Mouse (Mus musculus) ES-E14 (cell line): Measurements from ENCODE around the gene Zcchc17. TPM values are rescaled to one million over a fixed set of nuclear protein-coding genes. Genes with fewer than 3 reads are reported as not detected.
A peak's percentile ranks its signal among the peaks of the same experiment; 100 is the strongest.

ENCODE experiments used
- DNase-seq: peaks from one replicate; pipeline ENCODE4 v3.0.0-alpha.2; 2013; ENCODE audit warnings: low read depth, low spot score
- H3K27ac ChIP-seq: 2 replicates; pipeline ENCODE4 v1.5.1; 2012; ENCODE audit warnings: low read depth, mild to moderate bottlenecking, low read length, moderate library complexity, mixed read lengths; ENCODE audit not compliant: poor library complexity, insufficient read depth, severe bottlenecking
- H3K36me3 ChIP-seq: 2 replicates; pipeline ENCODE4 v1.6.1; 2012; ENCODE audit warnings: mild to moderate bottlenecking, low read length, moderate library complexity, mixed read lengths; ENCODE audit not compliant: control insufficient read depth, poor library complexity, insufficient read depth, severe bottlenecking
- H3K4me1 ChIP-seq, 2 experiments: fragments of 150-350 bp in 1 of 2; sonication (generic) in 1 of 2; 2 replicates each; pipeline ENCODE4 v1.6.1; 2012; ENCODE audit warnings: low read length in 2 of 2, mild to moderate bottlenecking in 1 of 2, mixed read lengths in 1 of 2; ENCODE audit not compliant: control insufficient read depth in 2 of 2, insufficient read depth in 2 of 2, poor library complexity in 1 of 2
- H3K4me3 ChIP-seq, 2 experiments: fragments of 150-350 bp in 1 of 2; sonication (generic) in 1 of 2; 2 replicates each; pipeline ENCODE4 v1.5.1; 2012; ENCODE audit warnings: low read length in 2 of 2, low read depth in 1 of 2, mild to moderate bottlenecking in 1 of 2, mixed read lengths in 1 of 2; ENCODE audit not compliant: insufficient read depth in 1 of 2, poor library complexity in 1 of 2, severe bottlenecking in 1 of 2
- H3K9ac ChIP-seq: 2 replicates; pipeline ENCODE4 v1.6.1; 2012; ENCODE audit warnings: low read depth, mild to moderate bottlenecking, low read length, mixed read lengths; ENCODE audit not compliant: poor library complexity, insufficient read depth, severe bottlenecking
- H3K9me3 ChIP-seq: fragments of 150-350 bp; sonication (generic); 2 replicates; pipeline ENCODE4 v1.6.1; 2012; ENCODE audit warnings: low read depth, mild to moderate bottlenecking, low read length; ENCODE audit not compliant: control insufficient read depth, insufficient read depth
- CHD2 ChIP-seq: IDR thresholded peaks from 2 replicates; pipeline ENCODE4 v1.6.1; 2014; ENCODE audit warnings: mild to moderate bottlenecking, low read depth, low read length, inconsistent platforms
- HCFC1 ChIP-seq: IDR thresholded peaks from 2 replicates; pipeline ENCODE4 v1.6.1; 2012; ENCODE audit warnings: low read length, inconsistent platforms, borderline replicate concordance; ENCODE audit not compliant: insufficient read depth
- MAFK ChIP-seq: IDR thresholded peaks from 2 replicates; pipeline ENCODE4 v1.6.1; 2014; ENCODE audit warnings: mild to moderate bottlenecking, low read depth, low read length, inconsistent platforms; ENCODE audit not compliant: insufficient read depth
- ZC3H11A ChIP-seq: IDR thresholded peaks from 2 replicates; pipeline ENCODE4 v1.6.1; 2012; ENCODE audit warnings: low read depth, mild to moderate bottlenecking, inconsistent platforms, low read length, borderline replicate concordance
- ZNF384 ChIP-seq: IDR thresholded peaks from 2 replicates; pipeline ENCODE4 v1.6.1; 2012; ENCODE audit warnings: low read depth, low read length, inconsistent platforms
- in situ Hi-C, 2 experiments: fragments of 600-800 bp; cut with MboI; formaldehyde crosslinking; loops; one replicate each; pipeline ENCODE4 v1.15.1; 2025; ENCODE audit warnings: low sequenced_read_pairs in 2 of 2, inconsistent platforms in 1 of 2; ENCODE audit not compliant: unreplicated experiment in 2 of 2
- total RNA-seq: library from RNA; depleted of rRNA; stranded (reverse); fragments of 300-350 nt; gene quantifications from 2 replicates; pipeline ENCODE4 v1.2.3, GENCODE M21; 2012

Zcchc17 gene
- total RNA-seq, 1 experiment, result 33.3 TPM

- no peak overlapping the region for H3K27ac ChIP-seq
- TF ChIP-seq ZNF384 (no peak), MAFK (no peak), HCFC1 (no peak), ZC3H11A (no peak), CHD2 (no peak)
- H3K4me3 ChIP-seq, result no peak overlapping the region
- H3K4me1 ChIP-seq, result peaks cover 0 to 5% of the 10 kb centered on the region in 2 experiments; a peak in 3 of 4 replicates
- H3K36me3 ChIP-seq, result no peaks in the 10 kb centered on the region
- H3K9me3 ChIP-seq, result no peaks in the 10 kb centered on the region
- no peak for DNase-seq
- no peak overlapping the region for H3K9ac ChIP-seq
- in situ Hi-C loops, result no loop called here
Measured at GRCm38 (mm10) chr4:130276573-130277176, 83.1 kb downstream of the Zcchc17 start.

- DNase-seq, result no peak
- 0 out of 2 replicates have a peak overlapping the region, but pooled peaks have one; percentile 7 for H3K9ac ChIP-seq
- no peak overlapping the region for H3K27ac ChIP-seq
Measured at GRCm38 (mm10) chr4:130275823-130276105, 84.0 kb downstream of the Zcchc17 start.

GRCm38 (mm10) chr4:130275016-130275822 is 84.5 kb downstream of the Zcchc17 start:
- no peak for TF ChIP-seq CHD2
- TF ChIP-seq ZC3H11A, result no peak
- TF ChIP-seq ZNF384, result no peak
- no peak for TF ChIP-seq MAFK
- TF ChIP-seq HCFC1, result no peak
- in situ Hi-C loops, result no loop called here
- Histone ChIP-seq H3K27ac (no peak overlapping the region), H3K4me1 (peaks cover 0 to 5% of the 10 kb centered on the region in 2 experiments; a peak in 3 of 4 replicates), H3K9ac (peak overlapping the region; percentile 69), H3K9me3 (no peaks in the 10 kb centered on the region), H3K4me3 (peak overlapping the region; percentile 82 to 92), H3K36me3 (no peaks in the 10 kb centered on the region)
- no peak for DNase-seq

More at GRCm38 (mm10) chr4:130275823-130276105, 84.0 kb downstream of the Zcchc17 start:
- Histone ChIP-seq H3K4me3 (peak overlapping the region; percentile 82 to 92), H3K9me3 (no peaks in the 10 kb centered on the region), H3K36me3 (no peaks in the 10 kb centered on the region), H3K4me1 (peaks cover 0 to 5% of the 10 kb centered on the region in 2 experiments; a peak in 3 of 4 replicates)
- TF ChIP-seq HCFC1 (no peak), CHD2 (no peak), ZC3H11A (no peak), ZNF384 (no peak)
- in situ Hi-C loops, result no loop called here

- no peaks in the 10 kb centered on the region for H3K36me3 ChIP-seq
- H3K9me3 ChIP-seq, result no peaks in the 10 kb centered on the region
- H3K9ac ChIP-seq, result peak overlapping the region; percentile 69
- no peak for DNase-seq
- TF ChIP-seq MAFK (no peak), HCFC1 (no peak), CHD2 (no peak)
- no peak overlapping the region for H3K27ac ChIP-seq
- in situ Hi-C loops, result no loop called here
- peaks cover 0 to 5% of the 10 kb centered on the region in 2 experiments; a peak in 3 of 4 replicates for H3K4me1 ChIP-seq
- peak overlapping the region; percentile 82 to 92 for H3K4me3 ChIP-seq
Measured at GRCm38 (mm10) chr4:130274346-130275015, 85.3 kb downstream of the Zcchc17 start.
